Mouse (Mus musculus) c-Kit-positive CD71-positive TER-119-negative erythroid progenitor cells, embryonic 14.5 days (primary cell): ENCODE data around the gene Pakap.
"Not testable (repeated sequence)": the region's sequence is repeated elsewhere in the genome, so short reads cannot be mapped to it uniquely, and the experiment has no call there.

Experiments
- DNase-seq: peaks from one replicate; pipeline ENCODE4 v3.0.0-alpha.2; 2013; ENCODE audit warnings: low read depth

Pakap gene

DNA sequence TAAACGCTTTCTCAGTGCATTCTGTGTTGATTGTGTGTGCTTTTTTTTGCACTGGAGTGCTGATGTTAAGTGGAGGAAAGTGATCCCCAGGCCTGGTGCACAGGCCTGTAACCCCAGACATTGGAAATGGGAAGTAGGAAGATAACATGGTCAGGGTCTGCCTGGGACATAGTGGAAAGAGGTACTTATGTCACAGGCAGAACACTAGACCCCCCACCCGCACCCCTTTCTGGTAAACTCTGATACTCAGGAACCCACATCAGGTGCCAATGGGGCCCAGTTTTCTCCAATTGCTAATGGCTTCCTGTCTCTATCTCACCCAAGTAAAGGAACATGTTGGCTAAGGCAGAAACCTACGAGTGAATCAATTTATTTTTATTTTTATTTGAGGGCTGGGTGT is 316.5 kb downstream of the Pakap start:
- no peak for DNase-seq

DNA sequence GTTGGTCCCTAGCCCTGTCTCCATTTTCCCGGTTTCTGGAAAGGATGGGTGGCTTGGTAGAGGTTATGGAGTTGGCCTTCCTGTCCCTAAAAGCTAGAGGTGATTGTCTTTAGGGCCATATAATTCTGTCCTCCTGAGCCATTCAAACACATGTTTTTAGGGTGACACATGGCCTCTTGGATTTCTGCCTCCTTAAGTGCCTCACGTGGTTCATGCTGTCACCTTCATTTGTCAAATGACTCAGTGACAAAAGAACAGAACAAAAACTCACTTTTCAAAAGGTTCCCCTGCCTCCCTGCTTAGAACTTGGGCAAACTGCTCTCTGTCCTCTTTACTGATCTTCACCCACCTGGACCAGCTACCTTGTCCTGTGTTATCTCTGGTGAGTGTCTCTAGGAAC is 317.2 kb downstream of the Pakap start:
- no peak for DNase-seq

DNA sequence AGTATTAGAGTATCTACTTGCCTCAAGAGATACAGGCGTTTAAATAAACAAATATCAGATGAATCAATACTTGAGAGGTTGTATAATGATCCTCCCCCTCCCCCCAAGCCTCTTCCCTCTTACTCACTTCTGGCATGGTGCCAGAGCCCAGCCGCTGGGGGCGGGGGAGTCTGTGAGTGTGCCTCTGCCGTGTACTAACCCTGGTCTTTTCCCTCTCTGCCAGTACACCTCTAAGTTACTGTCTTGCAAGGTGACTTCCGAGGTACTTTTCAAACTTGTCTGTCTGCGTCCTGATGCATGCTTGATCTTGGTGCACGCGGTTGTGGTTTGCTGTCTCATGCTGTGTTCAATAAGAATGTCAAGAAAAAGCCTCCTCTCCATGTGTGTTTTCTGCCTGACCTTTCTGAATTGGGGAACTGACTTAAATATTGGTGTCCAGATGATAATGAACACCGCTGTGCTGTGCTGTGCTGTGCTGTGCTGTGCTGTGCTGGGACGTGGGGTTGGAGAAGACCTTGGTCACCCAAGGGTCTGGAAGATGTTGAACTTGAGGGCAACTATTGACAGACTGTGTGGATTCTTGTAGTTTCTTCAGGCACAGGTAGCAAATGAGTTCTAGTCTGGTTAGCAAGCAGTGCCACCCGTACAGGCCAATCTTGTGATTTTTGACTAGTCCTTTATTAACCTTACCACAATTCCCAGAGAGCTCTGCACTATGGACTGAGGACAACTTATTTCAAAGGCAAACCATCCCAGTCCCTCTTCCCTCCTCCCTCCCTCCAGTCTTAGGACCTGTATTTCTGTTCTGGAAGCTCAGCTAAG is 318.3 kb downstream of the Pakap start:
- DNase-seq = no peak

DNA sequence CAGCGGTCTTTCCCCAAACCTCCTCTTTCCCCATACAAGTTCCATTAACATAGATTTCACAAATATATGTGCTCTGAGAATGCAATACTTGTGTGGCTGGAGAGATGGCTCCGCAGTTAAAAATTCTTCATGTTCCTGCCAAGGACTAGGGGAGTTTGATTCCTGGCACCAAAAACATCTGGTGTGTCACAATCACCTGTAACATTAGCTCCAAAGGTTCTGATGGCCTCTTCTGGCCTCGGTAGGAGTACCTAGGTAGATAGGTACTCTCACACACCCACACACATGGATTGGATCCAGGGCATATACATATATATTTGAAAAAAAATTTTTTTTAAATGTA is 318.9 kb downstream of the Pakap start:
- DNase-seq = no peak

DNA sequence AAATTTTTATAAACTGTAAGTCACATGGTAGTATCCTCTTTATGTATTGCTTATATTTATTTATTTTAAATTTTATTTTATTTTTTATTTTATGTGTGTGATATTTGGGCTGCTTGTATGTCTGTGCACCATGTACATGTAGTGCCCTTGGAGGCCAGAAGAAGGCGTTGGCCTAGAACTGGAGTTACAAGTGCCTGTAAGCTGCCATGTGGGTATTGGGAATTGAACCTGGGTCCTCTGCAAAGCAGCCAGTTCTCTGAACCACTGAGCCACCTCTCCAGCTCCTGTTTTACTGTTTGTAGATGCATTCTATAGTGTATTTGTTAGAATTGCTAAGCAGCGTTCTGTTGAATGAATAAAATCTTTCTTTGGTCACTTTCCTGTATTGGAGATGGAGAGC is 320.3 kb downstream of the Pakap start:
- DNase-seq = no peak

DNA sequence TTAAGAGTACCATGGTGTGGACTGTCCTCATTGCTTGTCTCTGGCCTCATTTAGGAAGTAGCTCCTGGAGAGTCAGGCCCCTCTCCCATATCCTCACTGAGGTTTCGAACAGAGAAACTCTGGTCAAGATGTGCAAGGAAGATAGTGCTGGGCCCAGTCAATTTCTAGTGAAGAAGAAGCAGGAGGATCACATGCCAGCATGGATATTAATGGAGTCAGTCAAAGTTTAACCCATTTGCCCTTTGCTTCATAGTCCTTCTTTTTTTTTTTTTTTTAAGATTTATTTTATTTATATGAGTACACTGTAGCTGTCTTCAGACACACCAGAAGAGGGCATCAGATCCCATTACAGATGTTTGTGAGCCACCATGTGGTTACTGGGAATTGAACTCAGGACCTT is 321.0 kb downstream of the Pakap start:
- DNase-seq = not testable (repeated sequence)

DNA sequence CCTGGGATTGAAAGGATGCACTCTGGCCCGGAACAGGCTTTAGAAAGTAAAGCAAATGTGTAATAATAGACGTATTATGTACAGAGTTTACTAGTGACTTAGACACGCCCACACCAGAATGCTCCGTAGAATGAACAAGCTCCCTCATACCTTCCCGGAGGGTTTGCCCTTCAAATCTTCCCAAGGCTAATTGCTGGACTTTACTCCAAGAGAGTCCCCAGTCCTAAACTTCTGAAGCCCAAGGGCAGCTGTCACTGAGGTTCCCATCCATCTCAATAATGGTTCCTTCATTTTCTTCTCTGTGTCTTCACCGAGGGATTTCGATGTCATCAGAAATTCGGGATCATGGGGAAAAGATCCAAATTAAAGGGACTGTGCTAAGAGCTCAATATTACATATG is 321.8 kb downstream of the Pakap start:
- no peak for DNase-seq

DNA sequence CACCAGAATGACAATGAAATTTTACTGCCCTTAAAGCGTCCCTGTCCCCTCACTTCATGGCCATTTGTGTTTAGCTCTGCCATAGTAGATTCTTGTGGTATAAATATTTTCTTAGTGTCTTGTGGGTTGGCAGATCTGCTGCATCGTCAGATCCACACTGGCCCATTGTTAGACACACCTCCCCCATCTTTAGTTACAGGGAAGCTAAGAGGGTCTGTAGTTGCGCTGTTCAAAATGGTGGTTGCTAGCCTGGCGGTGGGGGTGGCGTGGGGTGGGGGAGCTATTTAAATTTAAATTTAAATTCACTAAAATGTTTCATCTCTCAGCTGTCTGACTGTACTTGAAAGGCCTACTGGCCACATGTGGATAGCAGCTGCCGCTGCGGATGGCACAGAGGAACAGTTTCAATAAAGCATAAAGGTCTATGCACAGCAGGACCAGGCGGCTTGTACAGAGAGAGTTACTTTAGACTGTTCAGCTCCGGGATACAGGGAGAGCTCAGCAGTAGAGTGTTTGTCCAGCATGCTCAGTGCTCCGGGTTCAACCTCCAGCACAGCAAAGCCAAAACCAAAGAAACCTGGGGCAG is 324.1 kb downstream of the Pakap start:
- no peak for DNase-seq

DNA sequence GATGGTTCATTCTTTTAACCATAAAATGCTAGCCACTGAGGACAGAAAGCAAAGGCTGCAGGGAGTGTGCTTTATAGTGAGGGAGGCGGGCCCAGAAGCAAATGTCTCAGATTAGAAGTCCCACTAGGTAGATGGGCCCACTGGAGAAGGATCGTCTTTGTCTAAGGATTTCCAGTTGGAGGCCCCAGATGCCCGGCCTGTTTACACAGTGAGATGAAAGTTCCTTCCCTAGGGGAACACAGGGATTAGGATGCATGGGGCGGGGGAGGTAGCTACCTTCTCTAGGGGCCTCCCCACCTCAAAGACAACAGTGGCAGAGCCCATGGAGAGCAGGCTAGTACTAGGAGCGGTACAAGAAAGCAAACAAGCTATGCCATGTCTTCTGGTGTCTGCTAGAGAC is 327.2 kb downstream of the Pakap start:
- no peak for DNase-seq

DNA sequence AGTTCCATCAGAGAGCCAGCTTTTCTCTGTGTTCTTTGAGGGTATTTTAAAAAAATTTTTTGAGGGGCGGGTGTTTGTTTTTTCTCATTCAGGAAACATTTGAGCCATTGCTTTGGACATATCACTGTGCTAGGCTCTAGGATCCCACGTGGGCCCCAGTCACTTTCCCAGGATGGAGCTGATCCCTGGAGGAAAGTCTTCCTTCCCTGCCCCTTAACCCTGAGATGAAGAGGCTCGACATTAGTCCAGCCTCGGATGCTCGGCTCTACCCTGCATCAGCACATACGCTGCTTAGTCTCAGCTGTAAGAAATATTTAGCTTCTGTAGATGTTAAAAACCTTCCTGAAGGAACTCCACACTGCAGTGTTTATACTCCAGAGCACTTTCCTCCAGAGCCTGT is 327.9 kb downstream of the Pakap start:
- no peak for DNase-seq

DNA sequence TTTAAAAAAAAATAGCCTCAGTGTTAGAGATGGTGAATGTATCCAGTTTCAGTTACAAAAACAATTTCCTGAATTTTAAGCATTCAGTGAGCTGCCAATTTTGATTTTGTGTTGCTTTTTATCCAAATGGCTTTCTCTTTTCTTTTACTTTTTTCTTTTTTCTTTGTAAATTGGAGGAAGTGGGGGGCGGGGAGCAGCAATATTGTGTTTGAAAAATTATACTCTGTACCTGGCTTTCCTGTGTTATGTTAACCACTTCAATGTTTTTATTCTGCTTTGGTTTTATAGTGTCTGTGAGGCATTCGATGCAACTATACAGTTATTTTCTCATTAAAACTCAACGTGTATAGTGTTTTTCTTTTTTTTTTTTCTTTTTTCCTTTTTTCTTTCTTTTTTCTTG is 328.7 kb downstream of the Pakap start:
- DNase-seq = no peak

DNA sequence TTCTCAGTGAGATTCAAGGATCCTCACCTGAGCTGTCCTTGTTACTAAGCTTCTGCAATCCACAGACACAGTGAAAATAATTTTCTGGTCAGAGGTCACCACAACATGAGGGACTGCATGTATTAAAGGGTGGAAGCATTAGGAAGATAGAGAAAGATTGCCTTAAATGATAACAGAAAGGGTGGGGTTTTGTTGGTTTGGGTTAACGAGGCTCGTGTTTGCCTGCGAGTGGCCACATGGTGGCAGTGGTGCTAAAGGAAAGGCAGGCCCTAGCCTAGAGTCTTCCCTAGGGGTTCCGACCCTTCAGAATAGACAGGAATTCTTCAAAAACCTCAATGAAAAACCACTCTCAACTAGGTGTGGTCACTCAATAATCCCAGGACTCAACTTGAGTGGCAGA is 333.2 kb downstream of the Pakap start:
- DNase-seq = no peak

DNA sequence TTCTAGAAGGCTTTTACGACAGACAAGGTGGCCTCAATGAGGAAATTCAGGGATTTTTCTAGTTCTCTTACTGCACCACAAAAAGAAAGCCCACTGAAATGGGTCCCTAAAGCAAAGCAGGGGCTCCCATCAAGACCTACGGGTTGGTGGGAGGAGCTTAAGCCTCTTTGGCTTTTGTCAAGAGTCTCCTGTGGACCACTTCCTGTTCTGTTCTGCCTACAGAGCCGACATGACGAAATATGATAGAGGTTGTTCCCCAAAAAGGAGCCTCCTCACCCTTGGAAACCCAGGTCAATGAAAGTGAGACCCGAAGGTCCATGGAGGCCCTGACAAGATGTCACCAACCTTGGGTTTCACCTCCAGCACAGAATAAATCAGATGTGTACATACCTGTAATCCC is 334.6 kb downstream of the Pakap start:
- DNase-seq = no peak

DNA sequence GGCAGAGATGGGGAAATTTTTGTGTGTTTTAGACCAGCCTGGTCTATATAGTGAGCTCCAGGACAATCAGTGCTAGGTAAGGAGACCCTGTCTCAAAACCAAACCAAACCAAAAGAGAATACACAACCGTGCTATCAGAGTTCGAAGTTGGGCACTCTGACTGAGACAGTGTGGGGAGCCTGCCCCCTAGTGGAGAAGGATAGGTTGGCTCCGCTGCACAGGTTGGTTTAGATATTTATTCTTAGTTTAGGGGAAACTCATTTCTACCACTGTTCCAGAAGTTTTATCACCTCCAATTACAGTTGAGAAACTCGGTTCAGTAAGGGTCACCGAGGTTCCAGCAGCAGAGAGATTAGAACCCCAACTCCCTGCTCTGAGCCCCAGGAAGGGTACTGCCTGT is 336.2 kb downstream of the Pakap start:
- DNase-seq = peak; percentile 34

DNA sequence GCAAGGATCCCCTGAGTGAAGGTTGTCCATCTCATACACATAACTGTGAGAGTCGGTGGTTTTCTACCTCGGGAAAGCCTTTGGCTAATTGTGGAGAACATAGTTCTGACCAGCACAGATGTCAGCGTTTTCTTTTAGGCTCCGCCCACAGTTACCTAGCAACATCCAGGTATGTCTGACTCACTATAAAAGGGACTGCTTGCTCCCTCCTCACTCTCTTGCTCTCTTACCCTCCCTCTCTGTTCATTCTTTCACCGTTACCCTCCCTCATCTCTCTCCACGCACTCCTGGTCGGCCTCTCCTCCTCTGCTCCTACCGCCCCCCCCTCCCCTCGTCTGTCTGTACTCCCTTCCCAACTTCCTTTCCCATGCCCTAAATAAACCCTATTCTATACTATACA is 336.7 kb downstream of the Pakap start:
- no peak for DNase-seq

DNA sequence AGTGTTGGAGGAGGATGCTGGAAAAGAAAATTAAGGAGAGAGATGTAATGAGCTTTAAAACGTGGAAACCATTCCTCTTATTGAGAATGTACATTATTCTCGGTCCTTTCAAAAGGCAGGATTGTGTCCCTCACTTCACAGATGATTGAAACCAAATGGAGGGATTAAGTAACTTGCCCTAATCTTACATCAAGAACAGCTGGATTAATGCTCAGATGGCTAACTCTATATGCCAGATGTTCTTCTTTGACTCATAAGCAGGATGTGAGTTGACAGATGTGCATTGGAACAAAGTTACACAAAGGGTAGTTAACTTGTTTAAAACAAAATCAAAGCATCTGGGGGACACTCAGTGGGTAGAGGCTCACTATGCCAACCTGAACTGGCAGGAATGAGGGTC is 338.7 kb downstream of the Pakap start:
- no peak for DNase-seq

DNA sequence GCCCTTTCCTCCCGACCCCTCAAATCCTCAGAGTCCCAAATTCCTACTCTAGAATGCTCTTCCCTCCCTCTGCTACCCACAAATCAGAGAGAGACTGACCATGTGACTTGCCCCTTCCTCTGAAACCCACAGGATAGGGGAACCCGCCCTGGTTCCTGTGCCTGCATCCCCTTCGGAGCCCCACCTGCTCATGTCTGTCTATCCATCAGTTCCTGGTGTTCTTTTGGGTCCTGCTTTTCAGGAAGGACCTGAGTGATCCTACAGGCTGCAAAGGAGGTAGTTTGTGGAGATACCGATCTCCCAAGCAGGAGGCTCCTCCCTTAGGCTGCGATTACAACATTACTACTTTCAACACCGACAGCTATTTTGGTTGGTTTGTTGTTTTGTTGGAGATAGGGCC is 340.9 kb downstream of the Pakap start:
- no peak for DNase-seq

DNA sequence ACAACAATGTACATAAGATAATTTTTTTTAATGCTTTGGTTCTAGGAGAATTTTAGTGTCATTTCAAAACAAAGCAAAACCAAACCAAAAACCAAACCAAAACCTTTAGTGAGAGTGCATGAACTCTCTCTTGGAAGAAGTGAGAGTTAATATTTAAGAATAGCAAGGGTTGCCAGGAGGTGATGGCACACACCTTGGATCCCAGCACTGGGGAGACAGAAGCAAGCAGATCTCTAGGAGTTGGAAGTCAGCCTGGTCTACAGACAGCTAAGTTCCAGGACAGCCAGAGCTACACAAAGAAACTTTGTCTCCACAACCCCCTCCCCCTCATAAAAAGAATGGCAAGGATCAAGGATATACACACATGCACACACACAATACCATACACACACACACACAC is 345.0 kb downstream of the Pakap start:
- no peak for DNase-seq

DNA sequence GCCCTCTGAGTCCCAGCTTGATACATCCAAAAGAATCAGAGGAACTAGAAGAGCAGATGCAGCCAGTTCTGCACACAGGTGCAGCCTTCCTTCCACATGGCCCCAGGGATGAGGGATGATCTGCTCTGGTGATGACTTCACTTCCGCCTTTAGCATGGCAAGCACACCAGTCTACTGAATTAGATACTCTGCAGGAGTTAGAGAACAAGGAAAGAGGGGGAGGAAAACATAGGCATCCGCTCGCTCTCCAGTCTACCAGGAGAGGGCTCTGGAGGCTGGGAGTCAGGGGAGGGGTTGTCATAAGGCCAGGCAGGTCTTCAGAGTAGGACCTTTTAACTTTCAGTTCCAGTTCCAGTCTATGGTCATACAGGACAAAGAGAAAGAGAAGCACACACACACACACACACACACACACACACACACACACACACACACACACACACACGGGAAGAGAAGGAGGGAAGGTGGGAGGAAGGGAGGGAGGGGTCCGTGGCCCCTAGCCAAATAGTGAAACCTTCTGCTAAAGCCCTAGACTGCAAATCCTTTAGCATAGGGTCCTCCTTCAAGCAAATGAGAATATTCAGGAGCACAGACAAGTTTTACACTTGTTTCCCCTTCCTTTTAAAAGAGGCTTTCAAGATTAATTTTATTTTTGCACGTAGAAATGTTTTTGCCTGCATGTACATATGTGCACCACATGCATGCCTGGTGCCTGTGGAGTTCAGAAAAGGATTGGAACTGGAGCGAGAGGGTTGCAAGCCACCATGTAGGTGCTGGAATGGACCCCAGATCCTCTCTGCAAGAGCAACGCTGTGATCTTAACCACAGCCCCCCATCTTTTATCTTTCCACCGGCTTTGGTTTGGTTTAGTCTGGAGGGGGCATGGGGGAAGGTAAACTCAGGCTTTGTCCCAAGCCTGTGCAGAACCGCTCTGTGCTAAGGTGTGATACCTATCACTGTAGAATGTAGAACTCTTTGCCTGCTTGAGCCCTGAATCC is 346.5 kb downstream of the Pakap start:
- no peak for DNase-seq

DNA sequence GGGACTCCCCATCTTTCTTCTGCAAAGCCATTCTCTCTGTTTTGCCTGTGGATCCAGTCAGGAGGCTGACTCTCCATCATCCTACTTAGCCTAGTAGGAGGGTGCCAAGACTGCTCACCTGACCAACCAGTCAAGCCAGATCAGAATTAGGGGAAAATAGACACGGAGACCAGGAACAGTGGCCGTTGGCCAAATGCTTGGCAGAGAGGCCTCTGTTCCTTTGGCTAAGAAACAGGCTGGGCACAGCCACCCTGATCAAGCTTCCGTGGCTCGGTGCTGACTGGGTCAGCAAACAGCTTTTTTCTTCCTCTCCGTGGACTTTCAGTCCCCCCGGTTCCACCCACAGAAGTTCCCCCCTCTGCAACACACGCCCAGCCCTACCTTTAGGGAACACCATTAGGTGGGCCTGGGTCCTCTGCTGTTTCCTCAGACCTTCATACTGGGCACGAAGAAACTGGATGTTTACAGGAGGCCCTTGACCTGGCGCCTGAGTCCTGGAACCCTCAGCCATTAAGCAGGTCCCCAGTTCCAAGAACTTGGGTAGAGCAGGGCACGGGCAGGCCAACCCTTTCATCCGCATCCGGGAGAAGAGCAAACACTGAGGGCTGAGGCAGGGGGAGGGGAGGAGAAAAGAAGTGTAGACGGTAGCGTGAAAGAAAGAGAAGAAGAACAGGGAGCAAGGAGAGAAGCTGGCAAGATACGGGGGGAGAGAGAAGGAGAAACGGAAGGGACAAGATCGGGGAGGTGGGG is 347.4 kb downstream of the Pakap start:
- no peak for DNase-seq

DNA sequence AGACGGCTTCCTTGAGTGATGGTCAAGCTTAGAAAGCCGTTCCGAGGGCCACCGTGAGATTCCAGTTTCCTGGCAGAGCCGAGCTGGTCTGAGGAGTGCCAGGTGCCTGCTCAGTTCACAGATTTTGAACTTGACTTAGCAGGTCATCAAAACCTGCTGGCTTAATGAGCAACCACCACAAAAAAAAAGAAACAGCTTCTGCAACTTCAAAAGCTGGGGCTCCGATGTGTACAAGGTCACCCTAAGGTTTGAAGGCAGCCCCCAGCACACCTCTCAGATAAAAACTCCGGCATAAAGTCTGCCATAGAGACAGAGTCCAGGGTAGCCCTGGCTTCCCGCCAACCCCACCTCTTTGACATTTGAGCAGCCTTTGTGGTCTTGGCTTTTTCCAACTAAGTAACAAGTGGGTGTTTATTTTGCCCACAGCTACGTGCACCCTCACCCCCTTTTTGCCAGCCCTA is 348.3 kb downstream of the Pakap start, which contains the start of gene D630039A03Rik:
Gene D630039A03Rik, minus strand, starts transcription at position 97 of the 461 bp plus-strand sequence.
- no peak for DNase-seq

DNA sequence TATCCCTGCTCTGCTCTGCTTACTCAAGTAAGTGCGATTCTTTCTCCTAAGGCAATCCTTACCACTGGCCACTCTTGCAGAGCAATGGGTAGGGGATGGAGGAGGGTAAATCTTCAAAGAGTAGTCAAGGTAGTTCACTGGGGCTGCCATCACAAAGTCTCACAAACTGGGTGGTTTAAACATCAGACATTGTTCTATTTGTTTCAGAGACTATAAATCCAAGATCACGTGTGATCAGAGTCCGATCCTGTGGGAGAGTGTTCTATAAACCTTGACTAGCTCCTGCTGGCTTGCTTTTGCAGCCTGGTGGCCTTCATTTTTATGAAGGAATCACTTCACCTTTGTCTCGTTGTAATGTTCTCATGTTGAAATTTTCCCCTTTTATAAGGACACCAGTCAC is 348.7 kb downstream of the Pakap start:
- no peak for DNase-seq
